Mouse (Mus musculus) brown adipose tissue, adult 24 weeks (tissue): Measurements from ENCODE around the gene Endou. TPM values are rescaled to one million over a fixed set of nuclear protein-coding genes. Genes with fewer than 3 reads are reported as not detected.

ENCODE experiments used
- H3K27ac ChIP-seq: fragments of 200-500 bp; replicated peaks from 2 replicates; pipeline ENCODE4 v1.5.1; 2012; ENCODE audit warnings: low read depth, mild to moderate bottlenecking, low read length
- H3K4me1 ChIP-seq: fragments of 200-500 bp; 2 replicates; pipeline ENCODE4 v1.6.1; 2012; ENCODE audit warnings: low read length, mixed read lengths; ENCODE audit not compliant: control insufficient read depth, insufficient read depth, insufficient read length
- H3K4me3 ChIP-seq: fragments of 200-500 bp; 2 replicates; pipeline ENCODE4 v1.5.1; 2012; ENCODE audit warnings: low read depth, mild to moderate bottlenecking, low read length, moderate library complexity; ENCODE audit not compliant: insufficient read depth
- polyA plus RNA-seq: library from polyadenylated mRNA; stranded (reverse); fragments of >200 nt; gene quantifications from 2 replicates; pipeline ENCODE4 v1.2.4, GENCODE M21; 2012; ENCODE audit not compliant: missing spikeins, insufficient read depth, insufficient read length

Endou gene
- polyA plus RNA-seq, 1 experiment = 2.0 TPM

DNA sequence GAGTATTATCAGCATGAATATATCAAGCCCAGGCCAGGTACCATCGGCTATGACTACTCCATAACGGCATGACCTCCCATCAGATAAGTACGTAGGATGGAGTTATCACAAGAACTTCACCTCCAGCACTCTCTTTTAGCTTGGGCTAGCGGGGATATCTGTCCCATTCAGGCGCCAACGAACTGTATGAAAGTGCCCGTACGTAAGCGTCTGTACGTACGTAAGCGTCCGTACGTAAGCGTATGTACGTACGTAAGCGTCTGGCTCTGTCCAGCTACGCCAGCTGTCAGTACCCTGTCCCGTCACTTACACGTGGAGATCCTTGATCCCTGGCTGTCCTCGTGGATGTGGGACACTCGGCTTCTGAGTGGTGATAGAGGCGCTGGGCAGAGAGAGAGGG lies 15.6 kb upstream of the Endou start:
- no peak overlapping the region for H3K27ac ChIP-seq
- H3K4me3 ChIP-seq = no peak overlapping the region
- H3K4me1 ChIP-seq = peaks cover 4% of the 10 kb centered on the region

DNA sequence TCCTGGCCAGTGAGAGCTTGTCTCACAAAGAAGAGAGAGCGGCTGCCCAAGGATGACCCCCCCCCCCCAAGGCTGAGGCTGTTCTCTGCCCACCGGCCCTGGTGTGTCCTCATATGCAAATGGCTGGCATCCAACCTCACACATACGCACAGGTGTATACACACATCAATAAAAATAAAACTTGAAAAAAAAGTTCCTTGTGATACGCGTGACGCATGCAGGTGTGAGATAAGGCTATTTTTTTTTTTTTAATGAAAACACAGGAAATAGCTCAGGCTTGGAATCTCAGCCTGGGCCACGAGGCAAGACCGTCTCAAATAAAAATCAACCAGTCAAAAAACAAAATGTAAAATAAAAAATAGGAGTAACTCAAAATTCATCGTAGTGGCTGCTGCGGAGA lies 15.1 kb upstream of the Endou start:
- H3K4me1 ChIP-seq = peaks cover 4% of the 10 kb centered on the region
- H3K4me3 ChIP-seq = no peak overlapping the region
- peak overlapping the region; percentile 17; the same call in 1 of the 2 replicates for H3K27ac ChIP-seq

DNA sequence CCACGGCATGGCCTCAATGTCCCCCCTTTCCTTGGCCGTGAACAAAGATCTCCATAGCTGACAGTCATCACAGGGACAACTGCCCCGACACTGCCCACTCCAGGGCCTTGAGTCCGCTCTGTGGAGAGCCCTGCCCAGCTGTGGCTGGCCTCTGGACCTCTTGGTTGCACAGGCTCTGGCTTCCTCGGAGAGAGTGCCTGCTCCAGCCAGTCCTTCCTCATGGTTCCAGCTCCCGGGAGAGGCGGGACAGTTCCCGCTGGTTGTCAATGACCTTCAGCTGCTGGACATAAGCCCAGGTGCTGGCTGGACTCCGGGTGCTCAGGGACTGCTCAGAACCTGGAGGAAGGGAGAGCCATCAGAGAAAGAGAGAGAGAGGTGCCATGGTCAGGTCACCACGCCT lies 14.2 kb upstream of the Endou start:
- Histone ChIP-seq H3K27ac (0 out of 2 replicates have a peak overlapping the region, but pooled peaks have one; percentile 17), H3K4me1 (no peaks in the 10 kb centered on the region; the same call in 1 of the 2 replicates), H3K4me3 (no peak overlapping the region)

DNA sequence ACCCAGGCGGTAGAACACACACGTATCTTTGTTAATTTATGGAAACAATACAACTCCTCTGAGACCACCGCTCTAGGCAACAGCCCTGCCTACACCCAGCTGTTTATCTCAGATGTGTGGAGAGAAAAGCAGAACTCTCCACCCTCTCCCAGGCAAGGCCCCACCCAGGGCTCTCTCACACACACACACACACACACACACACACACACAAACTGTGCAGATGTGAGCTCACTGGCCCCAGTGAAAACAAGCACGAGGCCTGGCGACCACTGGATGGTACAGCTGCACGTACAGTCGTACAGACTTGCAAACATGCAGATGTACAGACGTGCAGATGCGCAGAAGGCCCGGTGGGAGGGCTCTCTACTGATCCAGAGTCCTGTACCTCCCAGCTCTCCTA lies 13.8 kb upstream of the Endou start:
- Histone ChIP-seq H3K4me1 (no peaks in the 10 kb centered on the region; the same call in 1 of the 2 replicates), H3K4me3 (no peak overlapping the region), H3K27ac (no peak overlapping the region)

DNA sequence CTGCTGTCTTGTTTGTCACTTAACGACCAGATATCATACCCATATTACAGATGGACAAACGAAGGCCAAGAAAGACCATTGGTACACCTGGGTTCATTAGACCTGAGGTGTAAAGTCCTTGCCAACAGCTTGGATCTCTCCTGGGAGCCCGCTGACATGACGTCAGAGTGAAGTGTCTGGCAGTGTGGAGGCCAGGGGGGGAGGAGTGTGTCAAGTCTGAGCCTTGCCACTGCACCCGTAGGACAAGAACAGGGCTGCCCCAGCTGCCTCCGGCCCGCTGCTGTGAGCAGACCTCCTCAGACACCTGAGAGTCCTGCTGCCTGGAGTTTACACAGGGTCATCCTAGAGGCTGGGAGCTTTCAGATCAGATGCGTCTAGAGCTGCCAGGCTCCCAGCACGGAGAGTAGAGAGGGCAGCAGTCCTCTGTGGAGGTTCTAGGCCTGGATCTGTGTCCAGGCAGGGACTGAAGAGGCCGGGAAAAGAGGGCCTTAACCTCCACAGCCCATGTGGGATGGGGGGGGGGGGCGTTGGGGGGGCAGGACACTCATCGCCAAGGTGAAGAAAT lies 12.9 kb upstream of the Endou start:
- Histone ChIP-seq H3K4me1 (no peaks in the 10 kb centered on the region; the same call in 1 of the 2 replicates), H3K27ac (no peak overlapping the region), H3K4me3 (no peak overlapping the region)

DNA sequence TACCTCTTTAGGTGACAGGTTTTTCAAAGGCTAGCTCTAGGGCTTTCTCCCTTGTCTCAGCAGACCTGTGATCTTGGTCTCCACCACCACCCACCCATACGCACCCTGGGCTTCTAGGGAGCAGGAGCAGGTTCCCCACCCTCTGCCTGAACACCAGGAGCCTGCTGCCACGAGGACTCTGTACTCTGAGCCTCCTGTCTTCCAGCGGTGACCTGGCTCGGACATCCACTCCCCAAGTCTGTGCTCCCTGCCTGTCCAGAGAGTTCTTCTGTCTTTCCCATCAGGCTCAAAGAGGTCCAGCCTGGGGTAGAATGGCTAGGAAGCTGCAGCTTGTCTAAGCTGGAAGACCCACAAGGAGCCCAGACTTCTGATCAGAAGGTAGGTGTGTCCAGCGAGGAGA lies 12.1 kb upstream of the Endou start:
- Histone ChIP-seq H3K27ac (no peak overlapping the region; the same call in 1 of the 2 replicates), H3K4me3 (no peak overlapping the region), H3K4me1 (no peaks in the 10 kb centered on the region; the same call in 1 of the 2 replicates)

DNA sequence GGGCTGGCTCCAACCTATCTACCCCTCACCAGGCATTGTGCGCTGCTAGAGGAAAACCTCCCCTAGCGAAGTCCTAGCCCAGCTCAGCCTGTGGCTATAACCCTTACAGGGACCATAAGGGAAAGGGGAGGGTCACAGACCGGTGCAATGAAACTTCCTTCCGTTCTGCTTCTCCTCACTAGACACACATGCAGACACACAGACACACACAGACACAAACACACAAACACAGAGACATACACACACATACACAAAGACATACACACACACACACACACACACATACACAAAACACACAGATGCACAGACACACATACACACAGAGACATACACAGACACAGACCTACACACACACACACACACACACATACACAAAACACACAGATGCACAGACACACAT lies 11.5 kb upstream of the Endou start:
- no peaks in the 10 kb centered on the region; the same call in 1 of the 2 replicates for H3K4me1 ChIP-seq
- no peak overlapping the region for H3K27ac ChIP-seq
- H3K4me3 ChIP-seq = no peak overlapping the region

DNA sequence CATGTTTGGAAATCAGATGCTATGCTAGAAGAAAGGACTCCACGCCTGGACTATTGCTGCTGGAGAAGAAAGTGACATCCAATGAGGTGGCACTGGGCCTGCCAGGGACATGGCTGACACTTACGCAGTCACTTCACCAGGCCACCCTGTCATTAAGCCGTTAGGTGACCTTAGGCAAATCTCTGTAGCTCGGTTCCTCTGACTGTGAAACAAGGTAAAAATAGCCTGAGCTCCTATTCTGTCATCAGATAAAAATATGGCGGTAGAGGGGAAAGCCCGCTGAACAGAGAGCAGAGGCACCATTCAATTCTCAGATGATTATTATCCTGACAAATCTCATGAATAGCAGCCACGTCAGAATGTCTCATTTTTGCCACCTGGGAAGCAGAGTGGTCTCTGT lies 10.9 kb upstream of the Endou start:
- Histone ChIP-seq H3K27ac (no peak overlapping the region), H3K4me3 (no peak overlapping the region), H3K4me1 (no peaks in the 10 kb centered on the region; the same call in 1 of the 2 replicates)

DNA sequence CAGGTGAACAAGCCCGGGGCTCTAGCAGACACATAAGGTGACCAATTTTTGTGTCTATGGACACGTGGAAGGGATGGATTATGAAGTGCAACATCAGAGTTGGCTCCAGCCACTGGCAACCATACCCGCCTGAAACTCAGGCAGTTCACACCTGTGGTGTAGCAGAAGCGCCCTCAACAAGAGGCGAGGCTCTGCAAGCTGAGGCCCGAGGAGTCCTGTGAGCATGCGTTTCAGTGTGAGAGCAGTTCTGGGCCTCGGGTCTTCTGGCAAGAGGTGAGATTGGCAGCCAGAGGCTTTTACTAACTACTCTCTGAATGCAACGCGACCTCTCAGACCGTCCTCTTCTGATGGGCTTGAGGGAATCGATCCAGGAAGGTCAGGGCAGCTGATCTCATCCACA lies 10.5 kb upstream of the Endou start:
- Histone ChIP-seq H3K4me1 (no peaks in the 10 kb centered on the region; the same call in 1 of the 2 replicates), H3K4me3 (no peak overlapping the region), H3K27ac (no peak overlapping the region)

DNA sequence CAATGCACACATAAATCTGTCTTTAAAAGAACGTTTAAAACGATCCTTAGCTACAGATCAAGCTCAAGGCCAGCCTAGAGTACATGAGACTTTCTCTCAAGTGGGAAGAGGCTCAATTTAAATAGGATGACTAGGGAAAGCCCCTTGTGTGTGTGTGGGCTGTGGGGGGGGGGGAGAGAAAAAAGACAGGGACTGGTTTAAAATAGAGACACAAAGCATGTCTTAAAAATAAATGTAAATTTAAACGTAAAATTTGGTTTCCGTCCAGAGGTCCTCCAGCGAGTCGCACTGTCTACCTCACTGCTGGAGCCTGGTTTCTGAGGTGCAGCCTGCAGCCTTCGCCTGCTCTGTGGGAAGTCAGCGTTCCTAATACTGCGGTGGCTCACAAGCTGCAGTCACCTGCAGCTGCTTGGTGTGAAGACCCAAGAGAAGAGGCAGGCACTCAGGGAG lies 9.2 kb upstream of the Endou start:
- H3K4me1 ChIP-seq = no peaks in the 10 kb centered on the region; the same call in 1 of the 2 replicates
- H3K4me3 ChIP-seq = no peak overlapping the region
- no peak overlapping the region for H3K27ac ChIP-seq

DNA sequence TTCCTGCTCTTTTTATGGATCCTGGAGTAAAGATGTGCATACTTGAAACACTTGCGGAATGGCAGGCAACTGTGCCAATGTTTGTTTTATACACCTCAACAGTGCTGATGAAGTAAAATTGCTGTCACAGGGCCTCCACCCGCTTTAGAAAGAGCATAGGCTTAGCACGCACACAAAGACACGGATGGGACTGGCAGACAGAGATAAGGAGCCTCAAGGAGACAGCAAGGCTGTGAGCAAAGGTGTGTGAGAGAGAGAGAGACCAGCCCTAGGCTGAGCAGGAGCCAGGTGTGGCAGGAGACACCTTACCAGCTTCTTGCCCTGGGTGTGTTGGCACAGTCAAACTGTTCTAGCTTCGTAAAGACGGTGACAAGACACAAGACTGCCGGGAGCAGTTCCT lies 7.8 kb upstream of the Endou start:
- no peaks in the 10 kb centered on the region; the same call in 1 of the 2 replicates for H3K4me1 ChIP-seq
- no peak overlapping the region for H3K4me3 ChIP-seq
- no peak overlapping the region for H3K27ac ChIP-seq

DNA sequence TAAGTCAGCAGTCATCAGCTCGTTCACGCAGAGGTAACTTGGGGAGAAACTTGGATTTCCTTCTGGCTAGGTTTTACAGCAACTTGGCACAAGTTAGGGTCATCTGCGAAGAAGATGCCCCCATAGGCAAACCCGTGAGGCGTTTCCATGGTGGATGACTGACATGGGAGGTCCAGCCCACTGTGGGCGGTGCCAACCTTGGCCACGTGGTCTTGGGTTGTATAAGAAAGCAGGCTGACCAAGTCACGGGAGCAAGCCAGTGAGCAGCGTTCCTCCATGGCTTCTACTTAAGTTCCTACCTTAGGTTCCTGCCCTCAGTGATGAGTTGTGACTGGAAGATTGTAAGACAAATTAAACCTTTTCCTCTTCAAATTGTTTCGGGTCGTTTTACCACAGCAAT lies 849 bp upstream of the Endou start:
- Histone ChIP-seq H3K27ac (no peak overlapping the region), H3K4me3 (no peak overlapping the region)

DNA sequence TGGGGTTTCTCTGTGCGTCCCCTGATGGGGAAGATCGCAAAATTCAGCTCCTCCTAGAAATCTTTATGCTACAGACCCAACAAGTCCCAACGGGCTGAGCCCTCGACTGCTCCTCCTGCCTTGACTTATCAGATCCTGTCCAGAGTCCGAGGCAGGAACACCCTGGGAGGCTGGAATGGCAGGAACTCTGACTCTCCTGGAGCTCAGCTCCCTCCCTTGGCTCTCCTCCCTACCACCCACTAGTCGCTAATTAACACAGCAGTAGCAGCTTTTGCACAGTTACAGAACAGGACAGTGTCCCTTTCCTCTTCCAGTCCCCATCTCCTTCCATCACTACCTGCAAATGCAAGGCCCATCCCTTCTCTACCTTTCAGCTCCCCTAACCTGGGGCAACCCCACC lies 774 bp downstream of the Endou start:
- H3K4me1 ChIP-seq = peaks cover 7% of the 10 kb centered on the region; the same call in 1 of the 2 replicates
- H3K4me3 ChIP-seq = no peak overlapping the region
- no peak overlapping the region for H3K27ac ChIP-seq

More for the DNA sequence above, 849 bp upstream of the Endou start:
- peaks cover 7% of the 10 kb centered on the region; the same call in 1 of the 2 replicates for H3K4me1 ChIP-seq

DNA sequence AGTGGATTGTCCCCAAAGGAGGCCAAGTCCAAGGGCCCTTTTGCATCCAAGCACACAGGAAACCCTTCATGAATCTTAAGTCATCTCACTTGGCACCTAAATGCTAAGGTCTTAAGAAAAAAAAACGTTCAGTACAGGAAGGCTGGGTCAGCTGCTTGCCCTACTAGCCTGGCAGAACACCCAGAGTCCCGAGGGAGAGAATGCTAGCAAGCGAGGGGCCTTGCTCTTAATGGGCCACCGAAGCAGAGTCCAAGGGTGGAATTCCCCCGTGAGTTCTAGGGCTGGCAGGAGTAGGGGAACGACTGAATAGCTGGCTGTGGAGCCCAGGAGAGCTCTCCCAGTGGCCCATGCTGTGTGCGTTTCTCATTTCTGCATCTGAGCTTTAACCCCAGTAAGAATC lies 2.3 kb downstream of the Endou start:
- Histone ChIP-seq H3K27ac (no peak overlapping the region), H3K4me3 (no peak overlapping the region), H3K4me1 (peaks cover 7% of the 10 kb centered on the region; the same call in 1 of the 2 replicates)

DNA sequence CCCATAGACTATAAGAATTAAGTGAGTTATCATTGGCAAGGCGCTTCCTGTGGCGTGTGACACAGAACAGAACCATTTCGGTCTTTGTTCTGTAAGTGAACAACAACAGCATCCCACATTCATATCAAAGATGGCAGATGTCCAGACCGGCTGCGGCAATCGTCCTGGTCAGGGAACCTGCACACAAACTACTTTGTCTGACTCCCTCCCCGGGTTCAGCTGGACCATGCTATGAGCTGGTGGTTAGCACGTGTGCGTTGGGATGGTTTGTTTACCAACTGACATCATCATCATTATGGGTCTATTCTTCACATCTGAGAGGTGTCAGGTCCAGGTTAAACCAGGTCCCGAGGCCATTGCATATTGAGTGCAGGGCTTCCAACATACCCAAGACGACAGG lies 2.7 kb downstream of the Endou start:
- Histone ChIP-seq H3K27ac (no peak overlapping the region), H3K4me3 (no peak overlapping the region), H3K4me1 (peaks cover 7% of the 10 kb centered on the region; the same call in 1 of the 2 replicates)

DNA sequence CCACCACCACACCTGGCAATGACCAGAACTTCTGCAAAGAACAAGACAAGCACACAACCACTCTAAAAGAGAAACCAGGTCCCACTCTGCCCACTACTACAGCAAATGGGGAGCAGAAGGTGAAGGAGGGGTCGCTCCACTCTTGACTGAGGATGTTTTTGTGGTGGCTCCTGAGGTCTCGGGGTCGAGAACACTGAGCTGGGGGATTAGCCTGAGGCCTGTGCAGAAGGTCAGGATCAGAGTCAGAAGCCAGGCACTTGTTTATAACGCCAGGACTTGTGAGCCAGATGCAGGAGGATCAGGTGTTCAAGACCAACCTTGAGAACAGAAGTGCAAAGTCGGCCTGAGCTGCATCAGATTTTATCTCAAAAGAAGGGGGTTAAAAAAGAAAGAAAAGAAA lies 3.6 kb downstream of the Endou start:
- Histone ChIP-seq H3K27ac (0 out of 2 replicates have a peak overlapping the region, but pooled peaks have one; percentile 14), H3K4me3 (no peak overlapping the region), H3K4me1 (peaks cover 7% of the 10 kb centered on the region; the same call in 1 of the 2 replicates)
